Comparison of ENCODE assay signal across 8 mouse cellular contexts in the genomic region with DNA sequence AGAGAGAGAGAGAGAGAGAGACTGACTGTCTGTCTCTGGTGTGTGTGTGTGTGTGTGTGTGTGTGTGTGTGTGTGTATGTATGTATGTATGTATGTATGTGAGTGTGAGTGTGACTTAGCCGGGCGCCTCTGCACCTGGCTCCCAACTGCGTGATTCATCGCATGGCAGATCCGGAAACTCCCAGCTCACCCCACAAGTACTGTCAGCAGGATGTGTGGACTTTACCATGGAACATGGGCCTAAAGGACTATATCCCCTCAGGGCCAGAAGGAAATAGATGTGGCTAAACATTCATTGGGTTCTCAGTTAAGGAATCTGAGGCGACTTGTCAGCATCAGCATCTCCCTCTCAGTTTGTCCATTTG. TPM values are rescaled to one million over a fixed set of nuclear protein-coding genes. Genes with fewer than 3 reads are reported as not detected.
DNase-seq lines count a peak whose midpoint lies in the region; ATAC-seq and TF ChIP-seq lines count a peak whose summit lies in the region.

No protein-coding gene starts in this region.

- in situ Hi-C loops in CH12.LX (cut with MboI; ENCODE audit: low pct_ligation_motif_present, low pct_unique_long_range_greater_than_20kb, low sequenced_read_pairs), result no loop called here

- no peak for TF ChIP-seq RAD21 in CH12.LX (IDR thresholded peaks at IDR 0.05; ENCODE audit: low read depth, low read length)

- DNase-seq in heart, postnatal 36 days, result no peak
- peak; percentile 29 for DNase-seq in CH12.LX (ENCODE audit: extremely low read depth)
- DNase-seq in embryonic facial prominence, embryonic 14.5 days (ENCODE audit: low spot score), result peak; percentile 13
- peak; percentile 3 for DNase-seq in kidney, postnatal 14 days
- DNase-seq in natural killer cell, adult 2 months (ENCODE audit: low spot score in 2 of 2), result peak; percentile 12 to 26
- no peak for DNase-seq in adrenal gland, adult 18-20 months (ENCODE audit: low spot score in 2 of 2)
- no peak for DNase-seq in right cerebral cortex, postnatal 10 days (ENCODE audit: low spot score in 2 of 2)

- no peak for TF ChIP-seq CTCF in CH12.LX (conservative IDR thresholded peaks at IDR 0.05 in 1 of 2, IDR thresholded peaks at IDR 0.05 in 1 of 2; ENCODE audit: low read depth in 2 of 2, low read length in 2 of 2)

- peaks cover 12% of the 10 kb centered on the region for H3K36me3 ChIP-seq in heart, embryonic 14.5 days (ENCODE audit: control insufficient read depth, insufficient read depth, low read length)
- H3K36me3 ChIP-seq in CH12.LX (replicated peaks in 1 of 2; ENCODE audit: control insufficient read depth in 1 of 2, insufficient read depth in 1 of 2, low read length in 1 of 2), result peaks cover 7 to 35% of the 10 kb centered on the region in 2 experiments
- 0 out of 2 replicates have a peak, but pooled peaks cover 7% of the 10 kb centered on the region for H3K36me3 ChIP-seq in embryonic facial prominence, embryonic 14.5 days (ENCODE audit: control insufficient read depth, insufficient read depth, low read length)

- H3K9me3 ChIP-seq in heart, embryonic 14.5 days (ENCODE audit: control insufficient read depth, low read length), result no peaks in the 10 kb centered on the region
- H3K9me3 ChIP-seq in CH12.LX (replicated peaks; ENCODE audit: low read length), result no peaks in the 10 kb centered on the region
- H3K9me3 ChIP-seq in embryonic facial prominence, embryonic 14.5 days (ENCODE audit: control insufficient read depth, low read length), result no peaks in the 10 kb centered on the region

- no peak for TF ChIP-seq EP300 in CH12.LX (IDR thresholded peaks at IDR 0.05; ENCODE audit: low read length)

- H3K9ac ChIP-seq in heart, embryonic 14.5 days (ENCODE audit: low read length), result peak overlapping the region; percentile 78
- peak overlapping the region; percentile 77 for H3K9ac ChIP-seq in CH12.LX (ENCODE audit: insufficient read depth, low read depth)
- H3K9ac ChIP-seq in embryonic facial prominence, embryonic 14.5 days (ENCODE audit: low read depth, low read length), result peak overlapping the region; percentile 71

- H3K4me3 ChIP-seq in heart, embryonic 14.5 days (ENCODE audit: control insufficient read depth in 1 of 2, insufficient read depth in 1 of 2, low read depth in 1 of 2, low read length in 2 of 2), result peak overlapping the region; percentile 72 to 79
- peak overlapping the region; percentile 83 to 95 (median 91) for H3K4me3 ChIP-seq in CH12.LX (replicated peaks in 1 of 3; ENCODE audit: low read depth in 2 of 3, low read length in 2 of 3, poor library complexity in 1 of 3)
- H3K4me3 ChIP-seq in embryonic facial prominence, embryonic 14.5 days (ENCODE audit: low read depth, low read length), result peak overlapping the region; percentile 75

- WGBS in heart, embryonic 14.5 days, result 18% methylated on average over 6 of the region's 6 CpGs
- WGBS in embryonic facial prominence, embryonic 14.5 days, result 9% methylated on average over 6 of the region's 6 CpGs

- peak; percentile 40; the same call in 1 of the 2 replicates for ATAC-seq in heart, embryonic 14.5 days (ENCODE audit: insufficient number of reproducible peaks, insufficient read depth, low FRiP score, low read depth)
- no peak for ATAC-seq in embryonic facial prominence, embryonic 14.5 days (ENCODE audit: low read depth)

- dilution Hi-C loops in CH12.LX (cut with MboI; ENCODE audit: extremely low pct_ligation_motif_present, extremely low pct_unique_long_range_greater_than_20kb, low sequenced_read_pairs), result no loop called here

- H3K79me2 ChIP-seq in CH12.LX (replicated peaks; ENCODE audit: control insufficient read depth, extremely low read depth, insufficient read depth, poor library complexity, severe bottlenecking), result peaks cover 17% of the 10 kb centered on the region

- intact Hi-C loops in heart, postnatal 36 days (cut with DNase I), result loop anchor here (10.0 kb wide), 1 partner anchor 314 kb away; a partner anchor contains a TSS

- no peak for TF ChIP-seq POLR2A in CH12.LX (IDR thresholded peaks at IDR 0.05; ENCODE audit: low read depth, low read length)

- H3K27ac ChIP-seq in heart, embryonic 14.5 days (replicated peaks in 1 of 2; ENCODE audit: control insufficient read depth in 1 of 2, insufficient read depth in 1 of 2, low read depth in 2 of 2, low read length in 2 of 2), result no peak overlapping the region
- no peak overlapping the region; the same call in 1 of the 2 replicates for H3K27ac ChIP-seq in CH12.LX (ENCODE audit: insufficient read depth, low read depth)
- no peak overlapping the region for H3K27ac ChIP-seq in embryonic facial prominence, embryonic 14.5 days (replicated peaks; ENCODE audit: low read depth, low read length)

- peak overlapping the region; percentile 72 for H3K4me2 ChIP-seq in heart, embryonic 14.5 days (ENCODE audit: low read length)
- H3K4me2 ChIP-seq in CH12.LX (ENCODE audit: insufficient read depth, low read depth, poor library complexity, severe bottlenecking), result peak overlapping the region; percentile 93
- peak overlapping the region; percentile 72 for H3K4me2 ChIP-seq in embryonic facial prominence, embryonic 14.5 days (ENCODE audit: low read depth, low read length)

- peaks cover 2 to 10% of the 10 kb centered on the region in 2 experiments; a peak in 3 of 4 replicates for H3K4me1 ChIP-seq in heart, embryonic 14.5 days (ENCODE audit: control insufficient read depth in 2 of 2, insufficient read depth in 2 of 2, low read length in 2 of 2)
- peaks cover 2 to 38% of the 10 kb centered on the region in 2 experiments; a peak in 2 of 4 replicates for H3K4me1 ChIP-seq in CH12.LX (ENCODE audit: control insufficient read depth in 1 of 2, insufficient read depth in 2 of 2)
- H3K4me1 ChIP-seq in embryonic facial prominence, embryonic 14.5 days (ENCODE audit: control insufficient read depth, insufficient read depth, low read length), result peaks cover 4% of the 10 kb centered on the region; the same call in 1 of the 2 replicates

- no peaks in the 10 kb centered on the region for H3K27me3 ChIP-seq in heart, embryonic 14.5 days (ENCODE audit: control insufficient read depth, insufficient read depth, low read length)
- H3K27me3 ChIP-seq in CH12.LX (replicated peaks), result no peaks in the 10 kb centered on the region
- no peaks in the 10 kb centered on the region for H3K27me3 ChIP-seq in embryonic facial prominence, embryonic 14.5 days (replicated peaks; ENCODE audit: control insufficient read depth, insufficient read depth, low read length)

TF ChIP-seq in CH12.LX, 34 proteins besides CTCF, POLR2A, EP300 and RAD21:
- TF ChIP-seq GABPA (IDR thresholded peaks at IDR 0.05; ENCODE audit: insufficient replicate concordance, low read depth, low read length) (no peak), SMC3 (IDR thresholded peaks at IDR 0.05; ENCODE audit: low read depth, low read length) (no peak), USF1 (IDR thresholded peaks at IDR 0.05; ENCODE audit: low read depth, low read length) (no peak), KAT2A (IDR thresholded peaks at IDR 0.05; ENCODE audit: insufficient replicate concordance, low read length) (no peak), CHD1 (IDR thresholded peaks at IDR 0.05; ENCODE audit: low read depth, low read length) (no peak), ZNF384 (IDR thresholded peaks at IDR 0.05; ENCODE audit: low read depth, low read length) (no peak), MEF2A (IDR thresholded peaks at IDR 0.05; ENCODE audit: borderline replicate concordance, low read depth, low read length) (no peak), NRF1 (IDR thresholded peaks at IDR 0.05; ENCODE audit: low read depth, low read length) (no peak), BHLHE40 (IDR thresholded peaks at IDR 0.05; ENCODE audit: low read depth, low read length) (no peak), NELFE (IDR thresholded peaks at IDR 0.05; ENCODE audit: low read depth, low read length) (no peak), HCFC1 (IDR thresholded peaks at IDR 0.05; ENCODE audit: low read depth, low read length) (no peak), ELF1 (IDR thresholded peaks at IDR 0.05; ENCODE audit: low read depth, low read length) (no peak), ZKSCAN1 (IDR thresholded peaks at IDR 0.05; ENCODE audit: borderline replicate concordance, low read depth, low read length) (no peak), PAX5 (IDR thresholded peaks at IDR 0.05; ENCODE audit: low read length) (no peak), MYC (IDR thresholded peaks at IDR 0.05; ENCODE audit: low read depth, low read length) (no peak)

RNA-seq across cellular contexts. Expression of a gene that starts 0.6 kb away (rescaled TPM):
- polyA plus RNA-seq in heart, embryonic 14.5 days (2014; fragmentation: Nextera tagmentation; extraction: Ambion mirVana), result 19.8 and 21.0 TPM in 2 replicates
- 10 to 100 TPM in 1 of 2 experiments, 1 to 10 TPM in 1; 9.8 to 10.5 TPM for total RNA-seq in heart, postnatal 36 days (2021)
- total RNA-seq in CH12.LX (2012; rRNA removed) (16.8 and 19.5 TPM in 2 replicates), CH12.LX (2014; rRNA removed) (21.0 and 30.0 TPM in 2 replicates)
- polyA plus RNA-seq in CH12.LX (2012; ENCODE audit: insufficient read length, low read depth), result 25.7 and 27.4 TPM in 2 replicates
- polyA plus RNA-seq in embryonic facial prominence, embryonic 14.5 days (2014; fragmentation: Nextera tagmentation; extraction: Ambion mirVana), result 19.8 and 25.2 TPM in 2 replicates
- 10 to 100 TPM; 17.3 to 17.8 TPM for total RNA-seq in adrenal gland, adult 18-20 months (2021)

RNA-seq across cellular contexts. Expression of a gene that starts 0.7 kb away (rescaled TPM):
- 6.8 and 13.9 TPM in 2 replicates for polyA plus RNA-seq in heart, embryonic 14.5 days (2014; fragmentation: Nextera tagmentation; extraction: Ambion mirVana)
- 1 to 10 TPM; 1.2 to 2.7 TPM for total RNA-seq in heart, postnatal 36 days (2021)
- total RNA-seq in CH12.LX (2012; rRNA removed), result 3.9 and 17.6 TPM in 2 replicates
- 16.3 and 22.3 TPM in 2 replicates for total RNA-seq in CH12.LX (2014; rRNA removed)
- 4.1 and 6.0 TPM in 2 replicates for polyA plus RNA-seq in CH12.LX (2012; ENCODE audit: insufficient read length, low read depth)
- polyA plus RNA-seq in embryonic facial prominence, embryonic 14.5 days (2014; fragmentation: Nextera tagmentation; extraction: Ambion mirVana), result 9.8 and 11.7 TPM in 2 replicates
- total RNA-seq in adrenal gland, adult 18-20 months (2021), result 1 to 10 TPM; 2.2 to 2.3 TPM

Comparison
In these comparisons a context has a peak if more than half of its experiments do, and no peak if none do; other contexts are left out.
1. DNase-seq: peak in CH12.LX (single experiment), embryonic facial prominence, embryonic 14.5 days (single experiment), kidney, postnatal 14 days (single experiment) and natural killer cell, adult 2 months (2 of 2); none in heart, postnatal 36 days (0 of 2), adrenal gland, adult 18-20 months (0 of 2) and right cerebral cortex, postnatal 10 days (0 of 2).
2. Peak in every context shown above with its lines, with median percentiles within 50 percentile points of each other: H3K4me2 ChIP-seq, H3K4me3 ChIP-seq and H3K9ac ChIP-seq.